Mouse (Mus musculus) lung, embryonic 16.5 days (tissue): Measurements from ENCODE around the gene E030018B13Rik. TPM values are rescaled to one million over a fixed set of nuclear protein-coding genes. Genes with fewer than 3 reads are reported as not detected.

Experiments used
- ATAC-seq: fragments of 200-750 bp; cut with Nextera tagmentation; 2 replicates; pipeline ENCODE4 v1.8.0; 2017; ENCODE audit warnings: low read depth, mild to moderate bottlenecking, moderate library complexity
- H3K27ac ChIP-seq: fragments of 300-500 bp; sonication (generic); 2 replicates; pipeline ENCODE4 v1.5.1; 2014; ENCODE audit warnings: mild to moderate bottlenecking, control low read depth, low read length
- H3K27me3 ChIP-seq: fragments of 300-500 bp; sonication (generic); 2 replicates; pipeline ENCODE4 v1.6.1; 2014; ENCODE audit warnings: low read depth, low read length, mixed read lengths; ENCODE audit not compliant: control insufficient read depth, insufficient read depth
- H3K36me3 ChIP-seq: fragments of 300-500 bp; sonication (generic); 2 replicates; pipeline ENCODE4 v1.6.1; 2014; ENCODE audit warnings: low read length; ENCODE audit not compliant: control insufficient read depth, insufficient read depth
- H3K4me1 ChIP-seq: fragments of 300-500 bp; sonication (generic); replicated peaks from 2 replicates; pipeline ENCODE4 v1.6.1; 2014; ENCODE audit warnings: low read length, mixed read lengths; ENCODE audit not compliant: control insufficient read depth, insufficient read depth
- H3K4me2 ChIP-seq: fragments of 300-500 bp; sonication (generic); 2 replicates; pipeline ENCODE4 v1.6.1; 2014; ENCODE audit warnings: low read depth, low read length, control low read depth
- H3K4me3 ChIP-seq: fragments of 300-500 bp; sonication (generic); 2 replicates; pipeline ENCODE4 v1.5.1; 2014; ENCODE audit warnings: mild to moderate bottlenecking, low read length, control low read depth
- H3K9ac ChIP-seq: fragments of 300-500 bp; sonication (generic); 2 replicates; pipeline ENCODE4 v1.6.1; 2014; ENCODE audit warnings: low read length, control low read depth
- H3K9me3 ChIP-seq: fragments of 300-500 bp; sonication (generic); 2 replicates; pipeline ENCODE4 v1.6.1; 2016; ENCODE audit warnings: low read length; ENCODE audit not compliant: control insufficient read depth
- WGBS: fragments of 180-500 bp; shearing (Covaris S2); extraction: QIAGEN DNeasy Blood & Tissue Kit; methylation state at CpG from one replicate; pipeline ENCODE4 v1.1.7; 2014; 5-methylcytosine and 5-hydroxymethylcytosine counted together
- polyA plus RNA-seq: library from polyadenylated mRNA; unstranded; fragments of >200 nt; fragmentation: Nextera tagmentation; extraction: Ambion mirVana; gene quantifications from 2 replicates; pipeline ENCODE4 v1.2.1, GENCODE M21; 2015

The E030018B13Rik gene
- polyA plus RNA-seq, 1 experiment from 2014 or later: not detected

DNA sequence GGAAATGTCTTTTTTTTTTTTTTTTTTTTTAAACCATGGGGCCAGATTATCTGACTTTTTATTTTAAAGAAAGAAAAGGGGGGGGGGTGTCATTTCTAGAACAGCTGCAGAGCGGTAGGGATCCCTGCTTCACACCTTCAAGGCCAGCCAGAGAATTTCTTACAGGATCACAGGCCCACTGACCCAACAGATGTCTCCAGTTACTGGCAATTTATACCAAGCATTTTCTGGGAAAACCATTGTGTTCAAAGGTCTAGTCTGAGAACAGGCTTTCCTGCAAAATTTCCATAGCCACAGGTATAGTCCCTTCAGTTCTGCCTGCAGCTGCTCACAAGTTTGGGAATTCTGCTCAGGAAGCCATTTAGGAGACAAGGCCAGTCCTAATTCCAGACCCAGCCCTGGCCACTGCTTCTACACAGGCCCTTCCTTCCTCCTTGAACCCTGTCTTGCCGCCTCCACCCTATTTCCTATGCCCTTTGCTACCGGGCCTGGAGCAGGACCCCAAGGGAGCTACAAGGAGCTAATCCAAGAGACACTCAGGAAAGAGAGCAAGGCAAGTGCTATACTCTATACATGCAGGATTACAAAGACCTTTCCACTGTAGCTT is 13.9 kb upstream of the E030018B13Rik start:
- Histone ChIP-seq H3K27me3 (no peaks in the 10 kb centered on the region), H3K27ac (peak overlapping the region; percentile 47), H3K4me1 (peaks cover 30% of the 10 kb centered on the region), H3K9me3 (no peaks in the 10 kb centered on the region), H3K4me3 (no peak overlapping the region), H3K4me2 (no peak overlapping the region), H3K9ac (no peak overlapping the region), H3K36me3 (no peaks in the 10 kb centered on the region)
- WGBS: 53% methylated on average over 3 of the region's 3 CpGs
- no peak for ATAC-seq

GRCm38 (mm10) chr7:63903635-63904380 is 12.8 kb upstream of the E030018B13Rik start:
- WGBS: 53% methylated on average over 9 of the region's 9 CpGs
- Histone ChIP-seq H3K27ac (peak overlapping the region; percentile 47), H3K4me3 (no peak overlapping the region), H3K27me3 (no peaks in the 10 kb centered on the region), H3K36me3 (no peaks in the 10 kb centered on the region), H3K9ac (no peak overlapping the region), H3K4me1 (peaks cover 31% of the 10 kb centered on the region), H3K4me2 (no peak overlapping the region), H3K9me3 (no peaks in the 10 kb centered on the region)
- peak; percentile 15; the same call in 1 of the 2 replicates for ATAC-seq

DNA sequence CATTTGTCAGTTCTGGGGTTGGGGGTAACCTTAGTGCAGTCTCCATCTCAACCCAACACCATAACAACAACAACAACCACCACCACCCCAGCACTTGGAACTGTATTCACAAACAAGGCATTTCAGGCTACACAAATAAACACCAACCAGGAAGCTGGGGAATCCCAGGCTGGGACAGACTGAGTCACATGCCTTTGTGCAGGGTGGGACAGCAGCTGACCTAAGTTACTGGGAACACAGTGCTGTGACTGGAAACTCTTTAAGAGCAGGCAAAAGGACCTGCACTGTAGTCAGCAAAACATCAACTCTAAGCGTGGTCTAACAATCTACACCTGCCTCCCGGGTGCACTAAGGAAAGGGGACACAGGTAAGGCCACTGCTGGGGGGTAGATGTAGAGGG is 11.5 kb upstream of the E030018B13Rik start:
- Histone ChIP-seq H3K27me3 (no peaks in the 10 kb centered on the region), H3K9ac (no peak overlapping the region), H3K4me3 (no peak overlapping the region), H3K4me2 (no peak overlapping the region), H3K4me1 (peaks cover 40% of the 10 kb centered on the region), H3K9me3 (no peaks in the 10 kb centered on the region), H3K36me3 (no peaks in the 10 kb centered on the region), H3K27ac (peak overlapping the region; percentile 30; the same call in 1 of the 2 replicates)
- WGBS: 95% methylated on average over 2 of the region's 2 CpGs
- ATAC-seq: no peak

GRCm38 (mm10) chr7:63905642-63906041 is 11.0 kb upstream of the E030018B13Rik start:
- Histone ChIP-seq H3K27me3 (no peaks in the 10 kb centered on the region), H3K4me3 (no peak overlapping the region), H3K9ac (no peak overlapping the region), H3K4me1 (peaks cover 45% of the 10 kb centered on the region), H3K4me2 (no peak overlapping the region), H3K36me3 (no peaks in the 10 kb centered on the region), H3K9me3 (no peaks in the 10 kb centered on the region), H3K27ac (peak overlapping the region; percentile 30; the same call in 1 of the 2 replicates)
- ATAC-seq: no peak
- 78% methylated on average over 5 of the region's 5 CpGs for WGBS

GRCm38 (mm10) chr7:63907778-63908495 is 8.7 kb upstream of the E030018B13Rik start:
- no peak for ATAC-seq
- H3K4me1 ChIP-seq: peaks cover 59% of the 10 kb centered on the region
- no peaks in the 10 kb centered on the region for H3K9me3 ChIP-seq
- H3K9ac ChIP-seq: peak overlapping the region; percentile 21; the same call in 1 of the 2 replicates
- WGBS: 76% methylated on average over 5 of the region's 5 CpGs
- no peaks in the 10 kb centered on the region for H3K27me3 ChIP-seq
- no peak overlapping the region for H3K4me2 ChIP-seq
- H3K27ac ChIP-seq: peak overlapping the region; percentile 25; the same call in 1 of the 2 replicates
- H3K4me3 ChIP-seq: no peak overlapping the region
- no peaks in the 10 kb centered on the region for H3K36me3 ChIP-seq

DNA sequence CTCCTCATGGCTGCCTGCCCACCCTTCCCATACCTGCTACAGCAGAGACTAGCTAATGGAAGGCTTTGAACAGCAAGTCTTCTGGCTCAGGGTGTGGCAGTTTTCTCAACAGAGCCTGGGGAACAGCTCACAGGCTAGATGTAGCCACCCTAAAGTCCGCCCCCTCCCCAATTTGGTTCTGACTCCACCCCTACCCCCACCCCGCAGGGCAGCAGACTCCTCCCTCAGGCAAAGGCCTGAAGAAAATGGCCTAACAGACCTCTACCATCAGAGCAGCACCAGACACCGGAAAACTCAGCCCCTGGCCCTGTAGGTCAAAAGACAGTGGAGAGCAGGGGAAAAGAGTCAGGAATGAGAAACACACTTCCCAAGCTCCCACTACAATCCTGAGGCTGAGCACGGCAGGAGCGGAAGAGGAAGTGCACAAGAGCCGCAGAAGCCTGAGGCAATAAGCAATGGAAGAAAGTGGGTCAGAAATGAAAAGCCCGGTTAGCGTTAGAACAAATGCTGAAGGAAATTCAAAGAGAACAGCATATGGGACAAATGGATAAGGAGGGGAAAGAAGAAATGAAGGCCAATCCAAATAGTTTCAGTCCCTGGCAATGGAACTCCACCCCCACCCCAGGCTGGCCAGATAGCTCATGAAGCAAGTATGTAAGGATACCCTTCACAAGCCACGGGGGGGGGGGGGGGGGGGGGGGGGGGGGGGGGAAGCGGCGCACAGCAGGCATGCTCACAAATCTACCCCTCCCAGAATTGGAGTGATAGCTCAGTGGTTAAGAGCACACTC is 8.0 kb upstream of the E030018B13Rik start:
- no peak for ATAC-seq
- Histone ChIP-seq H3K4me2 (no peak overlapping the region), H3K36me3 (no peaks in the 10 kb centered on the region), H3K4me1 (peaks cover 62% of the 10 kb centered on the region), H3K9ac (peak overlapping the region; percentile 0; the same call in 1 of the 2 replicates), H3K9me3 (no peaks in the 10 kb centered on the region), H3K27ac (peak overlapping the region; percentile 25), H3K27me3 (no peaks in the 10 kb centered on the region), H3K4me3 (no peak overlapping the region)
- WGBS: 35% methylated on average over 10 of the region's 11 CpGs

GRCm38 (mm10) chr7:63910225-63910624 is 6.4 kb upstream of the E030018B13Rik start:
- H3K9ac ChIP-seq: no peak overlapping the region
- H3K27me3 ChIP-seq: no peaks in the 10 kb centered on the region
- no peak overlapping the region for H3K4me2 ChIP-seq
- WGBS: 69% methylated on average over 5 of the region's 5 CpGs
- H3K4me3 ChIP-seq: no peak overlapping the region
- no peaks in the 10 kb centered on the region for H3K36me3 ChIP-seq
- no peak for ATAC-seq
- H3K27ac ChIP-seq: no peak overlapping the region
- peaks cover 67% of the 10 kb centered on the region for H3K4me1 ChIP-seq
- no peaks in the 10 kb centered on the region for H3K9me3 ChIP-seq

DNA sequence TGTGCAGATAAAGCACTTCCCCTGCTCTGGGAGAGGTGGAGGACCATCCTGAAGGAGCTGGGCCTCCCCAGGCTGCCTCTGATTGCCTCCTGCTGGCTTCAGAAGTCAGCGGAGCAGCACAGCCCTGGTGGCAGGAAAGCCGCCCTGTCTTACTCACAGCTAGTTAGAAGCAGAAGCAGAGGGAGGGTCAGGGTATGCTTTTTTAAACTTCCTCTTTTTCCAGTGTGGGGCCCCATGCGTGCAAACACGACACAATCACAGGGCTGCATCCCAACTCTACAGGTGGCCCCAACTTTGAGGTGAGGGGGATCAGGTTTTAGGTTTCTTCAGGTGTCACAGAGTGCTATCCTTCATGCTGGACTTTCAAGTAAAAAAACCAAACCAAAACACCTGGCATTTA is 5.7 kb upstream of the E030018B13Rik start:
- 26% methylated on average over 4 of the region's 4 CpGs for WGBS
- Histone ChIP-seq H3K27me3 (no peaks in the 10 kb centered on the region), H3K4me1 (peaks cover 64% of the 10 kb centered on the region), H3K9me3 (no peaks in the 10 kb centered on the region), H3K4me2 (no peak overlapping the region), H3K27ac (peak overlapping the region; percentile 77), H3K9ac (peak overlapping the region; percentile 44), H3K36me3 (no peaks in the 10 kb centered on the region), H3K4me3 (no peak overlapping the region)
- no peak for ATAC-seq
